ENCODE assay signal across 8 mouse cellular contexts in the genomic region with DNA sequence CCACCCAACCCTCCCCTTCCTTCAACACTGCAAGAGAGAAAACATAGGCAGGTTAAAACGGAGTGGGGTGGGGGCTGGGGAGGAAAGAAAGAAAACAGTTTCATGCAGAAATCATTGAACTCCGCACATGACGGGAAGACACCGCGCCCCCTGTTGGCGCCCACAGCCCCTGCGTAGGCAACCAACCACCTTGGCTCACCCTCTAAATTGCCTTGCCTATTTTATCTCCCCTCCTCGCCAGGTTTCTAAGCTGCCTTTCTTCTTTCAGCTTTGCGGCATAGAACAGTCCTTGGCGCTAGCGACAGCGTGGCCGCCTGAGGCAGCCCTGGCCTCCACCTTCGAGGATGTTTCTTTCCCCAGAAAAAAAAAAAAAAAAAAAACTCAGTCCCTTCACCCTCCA.
DNase-seq lines count a peak whose midpoint lies in the region; ATAC-seq lines count a peak whose summit lies in the region.

No protein-coding gene starts in this region.

- peak overlapping the region; percentile 35 for H3K4me2 ChIP-seq in forebrain, embryonic 13.5 days
- H3K4me2 ChIP-seq in hindbrain, embryonic 15.5 days = peak overlapping the region; percentile 38
- peak overlapping the region; percentile 13; the same call in 1 of the 2 replicates for H3K4me2 ChIP-seq in midbrain, embryonic 12.5 days (replicated peaks)

- no peaks in the 10 kb centered on the region for H3K9me3 ChIP-seq in forebrain, embryonic 13.5 days (replicated peaks)
- no peaks in the 10 kb centered on the region for H3K9me3 ChIP-seq in hindbrain, embryonic 15.5 days
- no peaks in the 10 kb centered on the region for H3K9me3 ChIP-seq in limb, embryonic 10.5 days (replicated peaks)
- no peaks in the 10 kb centered on the region for H3K9me3 ChIP-seq in midbrain, embryonic 12.5 days

- no peak for ATAC-seq in CD4-positive, CD25-positive, alpha-beta regulatory T cell, adult 4 months
- ATAC-seq in forebrain, embryonic 13.5 days = peak; percentile 36; the same call in 1 of the 2 replicates
- ATAC-seq in hindbrain, embryonic 15.5 days (ENCODE audit: low FRiP score, low read depth) = peak; percentile 42; the same call in 1 of the 2 replicates
- peak; percentile 56; the same call in 1 of the 2 replicates for ATAC-seq in midbrain, embryonic 12.5 days (ENCODE audit: low FRiP score, low read depth)

- 22% methylated on average over 13 of the region's 14 CpGs for WGBS in forebrain, embryonic 13.5 days
- 25% methylated on average over 14 of the region's 14 CpGs for WGBS in hindbrain, embryonic 15.5 days
- WGBS in limb, embryonic 10.5 days = 12% methylated on average over 14 of the region's 14 CpGs
- 39% methylated on average over 8 of the region's 14 CpGs for WGBS in midbrain, embryonic 12.5 days

- H3K27ac ChIP-seq in forebrain, embryonic 13.5 days = no peak overlapping the region
- H3K27ac ChIP-seq in hindbrain, embryonic 15.5 days (replicated peaks) = no peak overlapping the region
- no peak overlapping the region for H3K27ac ChIP-seq in limb, embryonic 10.5 days
- no peak overlapping the region for H3K27ac ChIP-seq in midbrain, embryonic 12.5 days (replicated peaks)

- DNase-seq in CD4-positive, CD25-positive, alpha-beta regulatory T cell, adult 2 months (ENCODE audit: low read depth, low spot score) = peak; percentile 36
- DNase-seq in adrenal gland, postnatal 10 days = peak; percentile 57
- DNase-seq in limb, embryonic 10.5 days (ENCODE audit: low spot score) = peak; percentile 40
- DNase-seq in testis, postnatal 10 days (ENCODE audit: low spot score) = peak; percentile 58

- no peak overlapping the region for H3K9ac ChIP-seq in forebrain, embryonic 13.5 days
- H3K9ac ChIP-seq in hindbrain, embryonic 15.5 days = no peak overlapping the region
- no peak overlapping the region for H3K9ac ChIP-seq in midbrain, embryonic 12.5 days (replicated peaks)

- H3K36me3 ChIP-seq in forebrain, embryonic 13.5 days (ENCODE audit: poor library complexity, severe bottlenecking) = no peaks in the 10 kb centered on the region
- no peaks in the 10 kb centered on the region for H3K36me3 ChIP-seq in hindbrain, embryonic 15.5 days
- H3K36me3 ChIP-seq in limb, embryonic 10.5 days = no peaks in the 10 kb centered on the region
- no peaks in the 10 kb centered on the region for H3K36me3 ChIP-seq in midbrain, embryonic 12.5 days

- H3K4me1 ChIP-seq in forebrain, embryonic 13.5 days = peaks cover 13% of the 10 kb centered on the region
- no peaks in the 10 kb centered on the region for H3K4me1 ChIP-seq in hindbrain, embryonic 15.5 days (replicated peaks)
- peaks cover 9% of the 10 kb centered on the region for H3K4me1 ChIP-seq in limb, embryonic 10.5 days
- H3K4me1 ChIP-seq in midbrain, embryonic 12.5 days = 0 out of 2 replicates have a peak, but pooled peaks cover 3% of the 10 kb centered on the region

- H3K27me3 ChIP-seq in forebrain, embryonic 13.5 days = no peaks in the 10 kb centered on the region
- H3K27me3 ChIP-seq in hindbrain, embryonic 15.5 days = no peaks in the 10 kb centered on the region
- H3K27me3 ChIP-seq in limb, embryonic 10.5 days (ENCODE audit: low read depth, poor library complexity, severe bottlenecking) = peaks cover 85% of the 10 kb centered on the region
- no peaks in the 10 kb centered on the region for H3K27me3 ChIP-seq in midbrain, embryonic 12.5 days

- H3K4me3 ChIP-seq in forebrain, embryonic 13.5 days = no peak overlapping the region
- H3K4me3 ChIP-seq in hindbrain, embryonic 15.5 days = no peak overlapping the region
- peak overlapping the region; percentile 13; the same call in 1 of the 2 replicates for H3K4me3 ChIP-seq in limb, embryonic 10.5 days
- no peak overlapping the region for H3K4me3 ChIP-seq in midbrain, embryonic 12.5 days
